Mouse (Mus musculus) frontal cortex, adult (tissue): ENCODE measurements around the gene Wdcp.
"Not testable (repeated sequence)": the region's sequence is repeated elsewhere in the genome, so short reads cannot be mapped to it uniquely, and the experiment has no call there.

Experiments
- ATAC-seq: cut with Nextera tagmentation; 2 replicates; pipeline ENCODE4 v1.9.2; 2017; ENCODE audit warnings: mild to moderate bottlenecking, moderate library complexity, mixed read lengths; ENCODE audit not compliant: low TSS enrichment

Wdcp gene

DNA sequence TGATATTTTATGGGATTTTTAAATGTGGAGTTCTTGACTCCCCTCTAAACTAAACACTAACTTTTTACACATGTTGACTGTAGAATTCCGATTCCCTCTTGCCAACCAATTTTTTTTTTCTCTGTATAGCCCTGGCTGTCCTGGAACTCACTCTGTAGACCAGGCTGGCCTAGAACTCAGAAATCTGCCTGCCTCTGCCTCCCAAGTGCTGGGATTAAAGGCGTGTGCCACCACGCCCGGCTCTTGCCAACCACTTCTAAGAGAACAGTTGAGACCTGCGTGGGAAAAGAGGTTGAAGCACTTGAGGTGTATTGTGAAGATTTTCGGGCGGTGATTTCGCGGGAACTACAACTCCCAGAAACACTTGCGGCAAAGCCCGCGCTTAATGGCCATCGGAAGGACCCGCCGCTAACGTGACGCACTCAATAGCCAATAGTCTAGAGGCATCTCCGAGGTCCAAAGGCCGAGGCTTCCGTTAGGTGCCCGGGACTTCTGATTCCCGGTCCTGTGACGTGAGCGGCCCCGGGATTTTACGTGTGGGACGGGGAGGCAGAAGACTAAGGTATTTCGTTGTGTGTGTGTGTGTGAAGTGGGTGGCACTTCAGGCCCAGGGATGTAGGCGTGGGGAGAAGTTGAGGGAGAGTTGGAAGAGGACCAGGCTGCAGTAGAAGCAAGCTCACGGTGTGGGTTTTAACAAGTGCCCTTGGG lies at the start of gene Wdcp:
TSS of gene Wdcp (plus strand) at position 414 of the 708 bp plus-strand sequence.
- ATAC-seq, result peak; percentile 87

DNA sequence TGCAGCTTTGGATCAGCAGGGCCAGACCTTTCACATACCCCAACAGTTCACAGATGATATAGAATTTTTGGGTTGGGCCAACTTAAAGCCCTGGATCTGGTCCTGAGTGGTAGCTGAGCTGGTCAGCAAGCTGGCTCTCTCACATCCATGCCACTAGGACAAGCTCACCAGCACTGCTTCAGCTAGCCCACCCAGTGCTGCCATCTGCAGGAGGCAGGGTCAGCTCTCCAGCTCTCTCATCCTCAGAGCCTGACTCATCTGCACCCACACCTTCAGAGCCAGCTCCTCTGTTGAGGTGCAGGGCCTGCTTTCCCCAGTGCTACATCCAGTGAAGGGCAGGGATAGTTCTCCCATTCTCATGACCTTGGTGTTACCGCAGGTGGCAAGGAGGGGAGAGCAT lies 49.4 kb upstream of the Wdcp start:
- peak; percentile 84 for ATAC-seq

DNA sequence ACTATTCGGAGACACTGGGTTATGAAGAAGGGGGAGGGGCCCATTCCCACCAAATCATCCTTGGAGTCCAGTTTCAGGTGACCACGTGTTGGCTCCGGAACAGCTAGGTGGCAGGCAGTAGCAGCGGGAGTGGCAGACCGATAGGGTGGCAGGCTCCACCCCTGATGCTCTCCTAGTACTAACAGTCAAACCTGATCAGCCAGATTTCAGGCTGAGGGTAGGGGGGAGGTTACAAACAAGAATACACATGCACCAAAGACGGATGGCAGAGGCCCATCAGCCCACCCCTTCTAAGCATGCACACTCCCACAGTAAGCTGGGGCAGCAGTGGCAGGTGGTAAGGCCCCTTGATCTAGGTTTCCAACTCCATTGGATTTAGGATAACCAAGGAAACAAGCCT lies 45.6 kb upstream of the Wdcp start:
- ATAC-seq, result not testable (repeated sequence)

DNA sequence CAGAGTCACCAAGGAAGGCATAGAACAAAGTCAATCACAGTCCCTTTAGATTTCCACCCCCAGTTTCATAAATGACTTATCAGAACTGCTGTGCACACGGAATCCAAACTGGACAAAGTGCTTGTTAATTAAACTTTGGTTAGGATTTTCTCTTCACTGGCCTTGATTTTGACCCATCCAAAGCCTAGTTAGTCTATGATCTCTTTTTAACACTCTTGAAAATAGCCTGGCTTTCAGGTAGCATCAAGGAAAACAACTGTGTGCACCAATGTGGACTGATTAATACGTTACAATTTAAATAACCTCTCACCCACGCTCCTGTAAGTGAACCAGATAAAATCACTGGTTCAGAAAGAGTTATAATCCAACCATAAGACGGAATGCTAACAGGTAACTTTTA lies 32.1 kb upstream of the Wdcp start:
- ATAC-seq, result no peak

DNA sequence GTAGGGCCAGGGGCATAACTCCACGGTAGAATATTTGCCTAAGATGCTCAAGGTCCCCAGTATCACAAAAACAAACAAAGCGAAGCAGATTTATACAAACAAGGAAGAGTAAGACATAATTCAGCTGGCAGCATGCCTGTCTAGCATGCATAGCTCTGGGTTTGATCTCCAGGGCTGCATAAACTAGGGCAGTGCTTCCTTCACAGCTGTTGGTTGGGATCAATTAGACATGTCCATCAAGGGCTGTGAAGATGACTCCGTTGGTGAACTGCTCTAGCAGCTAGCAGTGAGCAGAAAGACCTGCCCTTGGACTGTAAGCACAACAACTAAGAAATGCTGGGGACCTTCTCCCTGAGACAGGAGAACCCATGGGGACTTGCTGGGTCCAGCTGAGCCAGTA lies 31.4 kb upstream of the Wdcp start:
- no peak for ATAC-seq

DNA sequence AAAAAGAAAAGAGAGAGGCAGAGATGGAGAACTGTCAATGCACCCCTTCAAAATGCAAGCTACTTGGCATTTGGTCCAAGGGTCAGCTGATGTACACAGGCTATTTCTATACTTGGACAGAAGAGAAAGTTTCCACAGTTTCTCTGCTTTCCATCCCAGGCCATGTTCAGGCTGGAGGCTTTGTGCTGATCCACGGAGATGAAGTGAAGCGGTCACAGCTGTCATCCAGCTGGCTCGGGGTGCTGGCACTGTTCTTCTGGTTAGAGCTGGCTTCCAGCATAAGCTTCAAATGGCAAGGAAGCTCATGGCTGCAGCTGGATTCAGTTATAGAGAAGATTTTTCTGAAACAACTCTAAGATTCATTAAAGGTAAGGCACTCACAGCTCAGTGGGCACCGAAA lies 29.5 kb upstream of the Wdcp start:
- ATAC-seq, result no peak

DNA sequence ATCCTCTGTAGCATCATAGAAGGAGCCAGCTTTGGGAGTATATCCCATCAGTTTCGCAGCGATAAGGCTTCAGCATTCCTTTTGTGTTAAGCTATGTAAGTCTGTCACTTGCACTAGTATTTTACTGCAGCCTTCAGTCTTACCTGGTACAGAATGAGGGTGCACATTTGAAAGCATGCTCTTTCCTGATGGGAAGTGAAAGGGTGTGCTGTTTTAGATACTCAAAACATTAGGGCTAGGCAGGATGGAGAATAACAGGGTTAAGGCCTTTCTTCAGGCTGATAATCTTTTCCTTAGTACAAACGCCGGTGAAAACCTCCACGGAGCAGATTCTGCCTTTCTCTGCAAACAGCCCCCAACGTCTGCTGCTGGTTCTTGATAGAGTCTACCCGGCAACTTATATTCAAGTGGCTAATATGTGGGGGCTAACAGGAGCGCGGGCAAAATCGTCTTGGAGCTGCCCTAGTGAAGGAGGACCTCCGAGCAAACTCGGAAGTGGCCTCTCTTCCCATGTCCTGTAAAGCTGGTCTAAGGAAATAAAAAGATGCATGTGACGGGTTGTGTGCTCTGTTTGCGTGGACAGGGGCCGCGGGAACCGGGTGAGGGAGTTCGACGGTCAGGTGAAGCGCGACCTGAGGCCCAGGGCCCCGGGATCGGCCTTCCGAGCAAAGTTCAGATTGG lies 26.3 kb upstream of the Wdcp start:
- ATAC-seq, result peak; percentile 72

DNA sequence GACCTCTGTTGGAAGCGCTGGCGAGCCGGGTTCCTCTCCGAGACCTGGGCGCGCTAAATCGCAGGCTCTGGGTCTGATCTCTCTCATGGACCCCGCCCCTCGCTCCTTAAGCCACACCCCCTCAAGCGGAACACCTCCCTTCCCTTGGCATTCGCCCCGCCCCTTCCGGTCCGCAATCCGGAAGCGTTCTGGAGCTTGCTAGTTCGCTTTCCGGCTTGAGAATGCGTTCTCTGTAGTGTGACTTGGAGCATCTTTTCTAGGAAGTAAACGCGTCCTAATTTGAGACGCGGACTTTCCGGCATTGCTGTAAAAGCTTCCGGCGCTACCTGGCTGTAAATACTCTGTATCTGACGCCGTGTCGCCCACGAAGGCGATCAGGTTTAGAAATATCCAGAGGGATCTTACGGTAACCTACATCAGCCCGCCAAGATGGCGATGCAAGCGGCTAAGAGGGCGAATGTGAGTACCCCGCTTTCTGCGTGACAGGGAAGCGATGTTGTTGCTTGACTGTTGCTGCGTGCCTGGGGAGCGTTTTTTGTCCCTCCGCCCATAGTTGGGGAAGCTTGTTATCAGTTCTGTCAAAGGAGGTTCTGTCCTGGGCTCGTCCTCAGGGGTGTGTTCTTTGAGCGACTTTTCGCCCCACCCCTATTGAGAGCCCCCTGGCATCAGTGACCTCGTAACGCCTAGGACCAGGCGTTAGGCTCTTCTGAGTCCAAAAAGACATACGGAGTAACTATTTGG lies 25.6 kb upstream of the Wdcp start, which contains the start of gene Sf3b6:
TSS of gene Sf3b6 (plus strand) at position 184 of the 741 bp plus-strand sequence.
- ATAC-seq, result peak; percentile 96

DNA sequence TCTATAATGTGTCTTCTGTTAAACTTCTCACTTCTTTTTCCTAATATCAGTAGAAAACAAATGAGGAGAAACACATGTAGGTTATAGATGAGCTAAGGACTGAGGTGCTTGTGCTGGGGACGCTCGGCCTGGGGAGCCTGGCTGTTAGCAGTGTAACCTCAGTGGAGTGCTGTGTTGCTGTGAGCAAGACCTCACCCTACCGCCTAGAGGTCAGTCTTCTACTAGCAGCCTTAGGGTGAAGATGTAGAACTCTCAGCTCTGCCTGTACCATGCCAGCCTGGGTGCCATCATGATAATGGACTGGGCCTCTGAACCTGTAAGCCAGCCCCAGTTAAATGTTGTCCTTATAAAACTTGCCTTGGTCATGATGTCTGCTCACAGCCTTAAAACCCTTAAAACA lies 15.8 kb upstream of the Wdcp start:
- no peak for ATAC-seq

DNA sequence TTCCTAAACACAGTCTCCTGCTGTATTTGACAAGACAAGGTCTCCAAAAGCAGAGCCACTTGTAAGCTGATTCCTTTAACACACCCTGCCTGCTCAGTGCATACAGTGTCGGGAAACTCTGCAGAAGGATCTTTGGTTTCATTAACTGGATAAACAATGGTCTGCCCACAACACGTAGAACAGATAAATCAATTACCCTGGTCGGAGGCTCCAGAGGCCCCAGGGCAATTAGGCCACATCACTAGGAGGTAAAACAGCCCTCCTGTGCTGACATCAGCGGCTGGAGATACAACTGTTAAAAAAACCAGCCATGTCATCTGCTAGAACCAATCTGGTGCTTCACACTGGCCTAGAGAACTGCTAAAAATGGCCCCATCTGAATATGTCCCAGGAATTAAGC lies 6.1 kb upstream of the Wdcp start:
- ATAC-seq, result 0 out of 2 replicates have a peak, but pooled peaks have one; percentile 21

DNA sequence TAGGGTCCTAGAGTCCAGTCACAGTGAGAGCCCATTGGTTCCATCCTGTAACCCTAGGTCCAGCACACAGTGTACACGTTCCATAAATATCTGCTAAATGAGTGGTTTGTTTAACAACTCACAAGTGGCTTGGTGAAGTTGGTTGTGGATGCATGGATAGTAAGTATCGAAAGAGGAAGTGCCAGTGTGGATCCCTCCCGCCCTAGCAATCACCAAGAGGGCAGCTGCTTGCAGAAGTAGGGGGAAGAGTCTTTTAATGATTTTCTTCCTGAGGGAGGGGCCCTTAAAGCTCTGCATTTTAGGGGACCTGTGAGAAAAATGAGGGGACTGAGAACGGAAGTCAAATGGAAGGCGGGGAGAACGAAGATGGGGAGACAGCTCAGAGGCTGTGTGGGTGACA lies 3.1 kb upstream of the Wdcp start:
- ATAC-seq, result no peak

DNA sequence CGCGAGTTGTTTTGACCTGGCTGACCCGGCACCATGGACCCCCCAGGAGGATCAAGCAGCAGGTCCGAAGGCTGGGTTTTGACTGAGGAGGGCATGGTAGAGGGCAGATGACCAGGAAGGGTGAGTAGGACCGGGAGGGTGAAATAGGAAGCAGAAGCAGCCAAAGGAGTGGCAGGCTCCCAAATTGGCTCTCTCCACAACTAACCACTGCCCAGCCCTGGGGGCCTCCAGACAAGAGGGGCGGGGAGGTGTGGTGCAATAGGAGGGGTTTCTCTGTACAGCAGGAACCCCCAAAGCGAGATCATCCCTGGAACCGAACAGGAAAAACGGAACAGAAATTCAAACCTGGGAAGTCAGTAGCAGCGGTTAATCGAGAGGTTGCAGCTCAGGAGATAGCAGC lies 2.4 kb upstream of the Wdcp start:
- ATAC-seq, result no peak

DNA sequence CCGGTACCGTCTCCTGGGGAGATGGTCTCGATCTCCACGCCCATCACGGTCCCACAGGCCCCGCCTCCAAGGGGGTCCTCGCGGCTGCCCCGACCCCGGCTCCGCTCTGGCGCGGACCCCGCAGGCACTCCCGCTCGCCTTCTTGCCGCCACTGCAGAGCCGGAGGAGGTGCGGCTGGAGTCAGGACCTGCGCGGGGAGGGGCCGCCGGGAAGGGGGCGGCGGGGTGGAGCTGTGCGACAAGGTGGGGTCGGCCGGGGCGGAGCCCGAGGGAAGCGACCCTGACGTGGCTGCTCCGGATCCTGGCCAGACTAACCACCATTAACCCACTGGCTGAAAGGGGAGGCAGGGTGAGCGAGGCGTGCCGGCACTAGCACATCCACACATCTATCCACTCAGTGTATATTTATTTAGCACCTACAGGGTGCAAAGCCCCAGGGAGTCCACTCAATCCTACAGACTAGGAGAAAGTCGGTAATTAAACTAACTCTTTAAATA lies 1.7 kb upstream of the Wdcp start, which contains the start of gene Fkbp1b:
TSS of gene Fkbp1b (minus strand) at position 200 of the 496 bp plus-strand sequence.
- peak; percentile 20 for ATAC-seq

DNA sequence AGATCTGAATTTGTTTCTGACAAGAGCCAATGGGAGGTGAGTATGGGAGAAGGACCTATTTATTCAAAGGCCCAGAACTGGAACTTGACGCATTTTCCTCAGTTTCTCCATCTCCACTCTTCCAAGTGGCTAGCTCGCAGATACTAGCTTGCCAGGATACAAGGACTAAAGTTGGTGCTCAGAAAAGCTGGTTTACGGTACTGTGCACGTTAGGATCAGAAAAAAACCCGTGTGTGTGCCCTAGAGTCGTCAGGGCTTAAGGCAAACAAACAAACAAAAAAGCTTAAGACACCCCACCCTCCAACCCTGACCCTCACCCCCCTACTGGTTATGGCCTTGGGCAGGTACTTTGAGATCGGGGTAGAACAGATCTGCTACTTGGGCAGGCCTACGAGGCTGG lies 647 bp upstream of the Wdcp start:
- ATAC-seq, result no peak

DNA sequence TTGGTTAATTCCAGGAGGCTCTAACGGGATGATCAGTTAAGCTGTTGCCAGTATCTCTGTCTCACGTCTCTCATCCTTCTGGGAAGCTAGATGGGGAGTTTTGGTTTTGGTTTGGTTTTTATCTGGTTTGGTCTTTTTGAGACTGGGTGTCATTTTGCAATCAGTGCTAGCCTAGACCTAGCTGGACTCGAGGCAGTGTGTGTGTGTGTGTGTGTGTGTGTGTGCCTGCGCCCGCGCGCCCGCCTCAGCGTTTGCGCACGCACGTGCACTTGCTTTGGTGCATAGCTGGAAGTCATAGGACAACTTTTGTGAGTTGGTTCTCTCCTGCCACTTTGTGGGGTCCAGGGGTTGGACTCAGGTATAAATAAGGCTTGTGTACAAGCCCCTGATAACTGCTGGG lies 638 bp downstream of the Wdcp start:
- ATAC-seq, result no peak

DNA sequence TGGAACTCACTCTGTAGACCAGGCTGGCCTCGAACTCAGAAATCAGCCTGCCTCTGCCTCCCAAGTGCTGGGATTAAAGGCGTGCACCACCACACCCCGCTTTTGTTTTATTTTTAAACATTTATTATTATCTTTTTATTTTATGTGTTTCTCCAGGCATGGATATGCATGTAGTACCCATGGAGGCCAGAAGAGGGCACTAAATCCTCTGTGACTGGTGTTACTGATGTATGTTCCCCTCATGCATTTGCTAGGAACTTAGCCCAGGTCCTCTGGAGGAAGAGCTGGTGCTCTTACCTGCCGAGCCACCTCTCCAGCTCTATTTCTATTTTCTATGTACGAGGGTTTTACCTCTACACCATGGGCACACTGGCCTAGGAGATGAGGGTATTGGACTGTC lies 13.1 kb downstream of the Wdcp start:
- no peak for ATAC-seq

DNA sequence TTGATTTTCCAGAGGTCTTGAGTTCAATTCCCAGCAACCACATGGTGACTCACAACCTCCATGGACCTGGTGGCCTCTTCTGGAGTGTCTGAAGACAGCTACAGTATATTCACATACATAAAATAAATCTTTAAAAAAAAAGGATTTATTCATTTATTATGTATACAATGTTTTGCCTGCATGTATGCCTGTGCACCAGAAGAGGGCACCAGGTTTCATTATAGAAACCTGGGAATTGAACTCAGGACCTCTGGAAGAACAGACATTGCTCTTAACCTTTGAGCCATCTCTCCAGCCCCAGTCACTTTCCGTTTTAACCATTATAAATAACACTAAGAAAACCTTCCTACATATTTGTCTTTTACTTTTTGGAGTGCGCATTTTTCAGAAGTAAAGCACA lies 13.7 kb downstream of the Wdcp start:
- ATAC-seq, result no peak

DNA sequence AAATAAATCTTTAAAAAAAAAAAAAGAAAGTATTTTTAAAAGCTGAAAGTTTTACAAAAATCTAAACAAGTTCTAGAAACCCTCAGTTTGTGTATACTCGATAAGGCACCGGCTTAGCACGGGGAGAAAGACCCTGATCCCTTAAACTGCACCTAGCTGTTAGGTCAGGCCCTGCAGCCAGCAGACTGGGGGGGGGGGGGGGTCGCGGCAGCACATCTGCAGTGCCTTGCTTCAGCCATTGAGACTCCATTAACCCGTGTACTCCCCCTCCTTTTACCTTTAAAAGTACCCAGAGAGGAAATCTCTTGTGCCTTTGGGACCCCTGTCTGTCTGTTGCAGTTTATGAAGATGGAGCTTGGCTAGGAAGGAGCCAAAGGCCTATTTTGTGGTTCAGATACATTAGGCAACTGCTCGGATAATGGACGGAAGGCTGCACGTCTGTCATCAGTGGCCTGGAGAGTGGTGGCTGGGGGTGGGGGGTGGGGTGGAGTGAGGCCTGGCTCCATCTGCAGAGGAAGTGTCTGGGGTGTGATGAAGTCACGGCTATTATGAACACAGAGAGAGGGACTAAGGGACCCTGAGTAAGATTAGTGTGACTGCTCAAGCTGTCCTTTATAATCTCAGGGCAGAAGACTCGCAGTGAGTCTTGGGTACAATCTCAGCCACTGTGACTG lies 16.3 kb downstream of the Wdcp start:
- ATAC-seq, result no peak

DNA sequence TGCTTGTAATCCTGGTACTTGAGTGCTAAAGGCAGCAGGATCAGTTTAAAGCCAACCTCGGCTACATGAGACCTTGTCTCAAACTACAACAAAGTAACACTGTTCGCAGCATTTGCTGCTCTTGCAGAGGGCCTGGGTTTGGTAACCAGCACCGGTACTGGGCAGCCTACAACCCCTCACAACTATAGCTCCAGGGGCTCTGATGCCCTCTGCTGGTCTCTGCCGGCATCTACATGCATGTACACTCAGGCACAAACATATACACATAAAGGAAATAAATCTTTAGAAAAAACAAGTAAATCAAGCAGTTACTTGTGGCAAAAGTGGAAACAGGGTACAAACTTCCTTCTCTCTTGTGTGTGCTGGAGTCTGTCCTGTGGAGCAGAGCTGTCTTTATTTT lies 19.6 kb downstream of the Wdcp start:
- no peak for ATAC-seq

DNA sequence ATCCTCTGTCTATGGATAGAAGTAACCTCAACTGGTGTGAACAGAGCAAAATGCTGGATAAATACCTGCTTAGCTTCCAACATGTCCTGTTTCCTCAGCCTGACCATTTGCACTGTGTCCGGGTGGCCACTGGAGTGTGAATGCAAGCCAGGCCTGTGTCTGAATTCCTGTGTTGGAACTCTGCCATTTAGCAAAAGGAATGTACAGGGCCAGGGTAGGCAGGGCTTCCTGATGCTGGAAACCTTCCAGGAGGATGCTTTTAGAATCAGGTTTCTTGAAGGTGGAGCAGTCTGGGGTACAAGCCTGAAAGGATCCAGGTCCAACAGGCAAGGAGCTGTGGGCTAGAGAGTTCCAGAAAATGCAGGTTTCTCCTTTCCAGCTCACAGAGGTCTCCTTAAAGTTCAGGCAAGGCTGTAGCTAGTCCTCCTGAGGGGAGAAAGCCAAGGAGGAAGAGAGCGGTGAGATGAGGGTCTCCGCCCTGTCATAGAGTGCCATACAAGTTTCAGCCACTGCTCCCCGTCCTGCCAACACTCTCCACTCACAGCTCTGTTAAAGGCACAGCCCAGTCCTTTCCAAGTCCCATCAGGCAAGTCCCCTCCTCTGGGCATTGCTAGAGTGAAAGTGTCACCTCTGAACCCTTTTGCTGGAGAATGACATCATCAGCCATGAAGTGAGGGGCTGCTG lies 20.7 kb downstream of the Wdcp start:
- peak; percentile 13; the same call in 1 of the 2 replicates for ATAC-seq

DNA sequence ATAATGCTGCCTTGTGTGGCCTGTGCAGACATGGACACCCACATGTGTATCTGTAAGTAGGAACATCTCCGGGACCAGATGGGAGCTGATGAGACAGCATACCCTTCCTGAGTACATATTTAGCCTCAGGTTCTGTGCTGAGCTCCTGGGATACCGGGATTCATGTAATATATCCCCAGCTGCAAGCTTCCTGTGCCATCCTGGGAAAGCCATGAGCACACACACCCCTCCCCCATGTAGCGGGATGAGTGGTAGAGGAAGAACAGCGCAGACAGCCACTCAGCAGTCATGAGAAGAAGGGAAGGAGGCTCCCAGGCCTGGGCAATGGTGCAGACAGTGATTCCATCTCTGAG lies 21.2 kb downstream of the Wdcp start:
- ATAC-seq, result peak; percentile 77
